Mouse (Mus musculus): ENCODE results near the gene Bdkrb1.

Bdkrb1 gene

GRCm38 (mm10) chr12:105599098-105599497 lies 3.8 kb upstream of the Bdkrb1 start:
- DNase-seq: no peak

GRCm38 (mm10) chr12:105601586-105601985 lies 1.3 kb upstream of the Bdkrb1 start:
- peak; percentile 80 for DNase-seq

GRCm38 (mm10) chr12:105603904-105604303 lies 1.0 kb downstream of the Bdkrb1 start:
- DNase-seq: no peak

- peak; percentile 65 for DNase-seq
Observed at GRCm38 (mm10) chr12:105605212-105605611, 2.3 kb downstream of the Bdkrb1 start.

GRCm38 (mm10) chr12:105606881-105607280 lies 4.0 kb downstream of the Bdkrb1 start:
- no peak for DNase-seq

GRCm38 (mm10) chr12:105611045-105611444 lies 8.2 kb downstream of the Bdkrb1 start:
- DNase-seq: no peak

- DNase-seq: peak; percentile 85
Observed at GRCm38 (mm10) chr12:105611748-105612147, 8.9 kb downstream of the Bdkrb1 start.

GRCm38 (mm10) chr12:105613559-105613958 lies 10.7 kb downstream of the Bdkrb1 start:
- no peak for DNase-seq

- no peak for DNase-seq
Observed at GRCm38 (mm10) chr12:105622048-105622447, 19.2 kb downstream of the Bdkrb1 start.

- DNase-seq: no peak
Observed at GRCm38 (mm10) chr12:105622981-105623539, 20.2 kb downstream of the Bdkrb1 start.

- DNase-seq: no peak
Observed at GRCm38 (mm10) chr12:105625798-105626197, 22.9 kb downstream of the Bdkrb1 start.

GRCm38 (mm10) chr12:105634374-105635067 lies 31.6 kb downstream of the Bdkrb1 start:
- no peak for DNase-seq

GRCm38 (mm10) chr12:105636551-105636950 lies 33.7 kb downstream of the Bdkrb1 start:
- DNase-seq: no peak

GRCm38 (mm10) chr12:105637554-105637953 lies 34.7 kb downstream of the Bdkrb1 start:
- DNase-seq: no peak

GRCm38 (mm10) chr12:105642770-105643321 lies 40.0 kb downstream of the Bdkrb1 start:
- no peak for DNase-seq
